Mouse (Mus musculus) brain, embryonic 14.5 days (tissue): Measurements from ENCODE around the gene Vmn1r50. TPM values are rescaled to one million over a fixed set of nuclear protein-coding genes. Genes with fewer than 3 reads are reported as not detected.
"Not testable (repeated sequence)": the region's sequence is repeated elsewhere in the genome, so short reads cannot be mapped to it uniquely, and the experiment has no call there.

Source experiments
- DNase-seq: peaks from one replicate; pipeline ENCODE4 v3.0.0-alpha.2; 2011; ENCODE audit warnings: low read depth
- CTCF ChIP-seq: fragments of 200-500 bp; IDR thresholded peaks from 2 replicates; pipeline ENCODE4 v1.5.1; 2012; ENCODE audit warnings: inconsistent platforms, mild to moderate bottlenecking, moderate library complexity, borderline replicate concordance; ENCODE audit not compliant: insufficient read depth, insufficient read length; ENCODE audit errors: extremely low read depth
- POLR2A ChIP-seq: fragments of 200-500 bp; IDR thresholded peaks from 2 replicates; pipeline ENCODE4 v1.6.1; 2012; ENCODE audit warnings: mild to moderate bottlenecking, inconsistent platforms, borderline replicate concordance; ENCODE audit not compliant: poor library complexity, insufficient read depth, insufficient read length, severe bottlenecking; ENCODE audit errors: extremely low read depth
- polyA plus RNA-seq: library from polyadenylated mRNA; depleted of rRNA; stranded (reverse); fragments of >200 nt; gene quantifications from 2 replicates; pipeline ENCODE4 v1.2.3, GENCODE M21; 2012; rRNA removed

Vmn1r50 gene
- not detected in 2 replicates for polyA plus RNA-seq

- no peak for DNase-seq
- TF ChIP-seq CTCF (no peak), POLR2A (no peak)
These were observed at the start of gene Vmn1r50 for GRCm38 (mm10) chr6:90101130-90101529. TSS of gene Vmn1r50 (plus strand) at chr6:90101430.

GRCm38 (mm10) chr6:90078406-90078805, 22.8 kb upstream of the Vmn1r50 start, which contains the start of gene Vmn1r49:
TSS of gene Vmn1r49 (minus strand) at chr6:90078506.
- DNase-seq: no peak
- TF ChIP-seq CTCF (no peak), POLR2A (no peak)

- TF ChIP-seq POLR2A (no peak), CTCF (no peak)
- DNase-seq: no peak
These were observed 664 bp upstream of the Vmn1r50 start for GRCm38 (mm10) chr6:90100566-90100965.

GRCm38 (mm10) chr6:90122296-90122695, 21.1 kb downstream of the Vmn1r50 start, which contains the start of gene Vmn1r51:
TSS of gene Vmn1r51 (plus strand) at chr6:90122596.
- not testable (repeated sequence) for DNase-seq

Other genes starting within 250 kb of the Vmn1r50 start
- gene Vmn1r42, start 225.0 kb upstream of the Vmn1r50 start, polyA plus RNA-seq: not detected in 2 replicates
- not detected in 2 replicates for gene Vmn1r43, start 225.0 kb upstream of the Vmn1r50 start, polyA plus RNA-seq
- not detected in 2 replicates for gene Vmn1r44, start 217.8 kb upstream of the Vmn1r50 start, polyA plus RNA-seq
- gene Vmn1r45, start 160.8 kb upstream of the Vmn1r50 start, polyA plus RNA-seq: not detected in 2 replicates
- not detected in 2 replicates for gene Vmn1r46, start 132.1 kb upstream of the Vmn1r50 start, polyA plus RNA-seq
- gene Vmn1r47, start 85.3 kb upstream of the Vmn1r50 start, polyA plus RNA-seq: not detected in 2 replicates
- not detected in 2 replicates for gene Vmn1r48, start 64.6 kb upstream of the Vmn1r50 start, polyA plus RNA-seq
- not detected in 2 replicates for gene Vmn1r49, start 22.9 kb upstream of the Vmn1r50 start, polyA plus RNA-seq
- gene Vmn1r51, start 21.2 kb downstream of the Vmn1r50 start, polyA plus RNA-seq: not detected in 2 replicates
- gene Vmn1r52, start 73.4 kb downstream of the Vmn1r50 start, polyA plus RNA-seq: not detected in 2 replicates
- not detected in 2 replicates for gene V1ra8, start 101.4 kb downstream of the Vmn1r50 start, polyA plus RNA-seq
- gene Vmn1r53, start 123.0 kb downstream of the Vmn1r50 start, polyA plus RNA-seq: 0.12 TPM in 1 of 2 replicates, not detected in the other
- not detected in 2 replicates for gene Vmn1r54, start 144.9 kb downstream of the Vmn1r50 start, polyA plus RNA-seq
- gene BC048671, start 199.8 kb downstream of the Vmn1r50 start, polyA plus RNA-seq: not detected in 2 replicates
- 0.06 and 0.34 TPM in 2 replicates for gene Chst13, start 223.8 kb downstream of the Vmn1r50 start, polyA plus RNA-seq
- gene Uroc1, start 231.9 kb downstream of the Vmn1r50 start, polyA plus RNA-seq: 0.03 TPM in 1 of 2 replicates, not detected in the other